Mouse (Mus musculus) ES-E14 (cell line): ENCODE measurements around the gene Sys1. TPM values are rescaled to one million over a fixed set of nuclear protein-coding genes. Genes with fewer than 3 reads are reported as not detected.

Experiments used
- DNase-seq: peaks from one replicate; pipeline ENCODE4 v3.0.0-alpha.2; 2013; ENCODE audit warnings: low read depth, low spot score
- H3K27ac ChIP-seq: 2 replicates; pipeline ENCODE4 v1.5.1; 2012; ENCODE audit warnings: low read depth, mild to moderate bottlenecking, low read length, moderate library complexity, mixed read lengths; ENCODE audit not compliant: poor library complexity, insufficient read depth, severe bottlenecking
- H3K36me3 ChIP-seq: 2 replicates; pipeline ENCODE4 v1.6.1; 2012; ENCODE audit warnings: mild to moderate bottlenecking, low read length, moderate library complexity, mixed read lengths; ENCODE audit not compliant: control insufficient read depth, poor library complexity, insufficient read depth, severe bottlenecking
- H3K4me1 ChIP-seq, 2 experiments: fragments of 150-350 bp in 1 of 2; sonication (generic) in 1 of 2; 2 replicates each; pipeline ENCODE4 v1.6.1; 2012; ENCODE audit warnings: low read length in 2 of 2, mild to moderate bottlenecking in 1 of 2, mixed read lengths in 1 of 2; ENCODE audit not compliant: control insufficient read depth in 2 of 2, insufficient read depth in 2 of 2, poor library complexity in 1 of 2
- H3K4me3 ChIP-seq, 2 experiments: fragments of 150-350 bp in 1 of 2; sonication (generic) in 1 of 2; 2 replicates each; pipeline ENCODE4 v1.5.1; 2012; ENCODE audit warnings: low read length in 2 of 2, low read depth in 1 of 2, mild to moderate bottlenecking in 1 of 2, mixed read lengths in 1 of 2; ENCODE audit not compliant: insufficient read depth in 1 of 2, poor library complexity in 1 of 2, severe bottlenecking in 1 of 2
- H3K9ac ChIP-seq: 2 replicates; pipeline ENCODE4 v1.6.1; 2012; ENCODE audit warnings: low read depth, mild to moderate bottlenecking, low read length, mixed read lengths; ENCODE audit not compliant: poor library complexity, insufficient read depth, severe bottlenecking
- H3K9me3 ChIP-seq: fragments of 150-350 bp; sonication (generic); 2 replicates; pipeline ENCODE4 v1.6.1; 2012; ENCODE audit warnings: low read depth, mild to moderate bottlenecking, low read length; ENCODE audit not compliant: control insufficient read depth, insufficient read depth
- CHD2 ChIP-seq: IDR thresholded peaks from 2 replicates; pipeline ENCODE4 v1.6.1; 2014; ENCODE audit warnings: mild to moderate bottlenecking, low read depth, low read length, inconsistent platforms
- HCFC1 ChIP-seq: IDR thresholded peaks from 2 replicates; pipeline ENCODE4 v1.6.1; 2012; ENCODE audit warnings: low read length, inconsistent platforms, borderline replicate concordance; ENCODE audit not compliant: insufficient read depth
- MAFK ChIP-seq: IDR thresholded peaks from 2 replicates; pipeline ENCODE4 v1.6.1; 2014; ENCODE audit warnings: mild to moderate bottlenecking, low read depth, low read length, inconsistent platforms; ENCODE audit not compliant: insufficient read depth
- ZC3H11A ChIP-seq: IDR thresholded peaks from 2 replicates; pipeline ENCODE4 v1.6.1; 2012; ENCODE audit warnings: low read depth, mild to moderate bottlenecking, inconsistent platforms, low read length, borderline replicate concordance
- ZNF384 ChIP-seq: IDR thresholded peaks from 2 replicates; pipeline ENCODE4 v1.6.1; 2012; ENCODE audit warnings: low read depth, low read length, inconsistent platforms
- in situ Hi-C, 2 experiments: fragments of 600-800 bp; cut with MboI; formaldehyde crosslinking; loops; one replicate each; pipeline ENCODE4 v1.15.1; 2025; ENCODE audit warnings: low sequenced_read_pairs in 2 of 2, inconsistent platforms in 1 of 2; ENCODE audit not compliant: unreplicated experiment in 2 of 2
- total RNA-seq: library from RNA; depleted of rRNA; stranded (reverse); fragments of 300-350 nt; gene quantifications from 2 replicates; pipeline ENCODE4 v1.2.3, GENCODE M21; 2012

Sys1 gene
- total RNA-seq, 1 experiment = 47.6 TPM

- H3K9me3 ChIP-seq = no peaks in the 10 kb centered on the region
- H3K4me3 ChIP-seq = no peak overlapping the region
- H3K36me3 ChIP-seq = peaks cover 5% of the 10 kb centered on the region
- DNase-seq = no peak
- no peak overlapping the region; the same call in 1 of the 2 replicates for H3K27ac ChIP-seq
- in situ Hi-C loops = no loop called here
- TF ChIP-seq HCFC1 (no peak), CHD2 (no peak), ZNF384 (no peak), MAFK (no peak), ZC3H11A (no peak)
- no peak overlapping the region for H3K9ac ChIP-seq
- peaks cover 3 to 29% of the 10 kb centered on the region in 2 experiments; a peak in 3 of 4 replicates for H3K4me1 ChIP-seq
Observed at GRCm38 (mm10) chr2:164510621-164511190, 53.9 kb downstream of the Sys1 start.

GRCm38 (mm10) chr2:164512121-164512909 is 55.6 kb downstream of the Sys1 start:
- Histone ChIP-seq H3K9me3 (no peaks in the 10 kb centered on the region), H3K9ac (no peak overlapping the region), H3K36me3 (peaks cover 5% of the 10 kb centered on the region), H3K4me3 (no peak overlapping the region), H3K27ac (no peak overlapping the region), H3K4me1 (peaks cover 0 to 23% of the 10 kb centered on the region in 2 experiments; a peak in 2 of 4 replicates)
- DNase-seq = no peak
- TF ChIP-seq CHD2 = no peak
- no peak for TF ChIP-seq HCFC1
- no peak for TF ChIP-seq MAFK
- TF ChIP-seq ZC3H11A = no peak
- TF ChIP-seq ZNF384 = no peak
- in situ Hi-C loops = no loop called here

GRCm38 (mm10) chr2:164513389-164513788 is 56.6 kb downstream of the Sys1 start:
- no peak for TF ChIP-seq MAFK
- no peak for TF ChIP-seq CHD2
- no peak for TF ChIP-seq ZNF384
- no peak for TF ChIP-seq HCFC1
- TF ChIP-seq ZC3H11A = no peak
- H3K9me3 ChIP-seq = no peaks in the 10 kb centered on the region
- no peak overlapping the region for H3K4me3 ChIP-seq
- H3K4me1 ChIP-seq = peaks cover 0 to 18% of the 10 kb centered on the region in 2 experiments; a peak in 1 of 4 replicates
- H3K27ac ChIP-seq = no peak overlapping the region
- H3K36me3 ChIP-seq = peaks cover 5% of the 10 kb centered on the region
- H3K9ac ChIP-seq = no peak overlapping the region
- in situ Hi-C loops = no loop called here
- no peak for DNase-seq

GRCm38 (mm10) chr2:164514916-164515315 is 58.2 kb downstream of the Sys1 start:
- Histone ChIP-seq H3K9ac (no peak overlapping the region), H3K4me3 (no peak overlapping the region), H3K9me3 (no peaks in the 10 kb centered on the region), H3K36me3 (no peaks in the 10 kb centered on the region), H3K27ac (no peak overlapping the region), H3K4me1 (peaks cover 0 to 14% of the 10 kb centered on the region in 2 experiments; a peak in 1 of 4 replicates)
- TF ChIP-seq HCFC1 = no peak
- no peak for TF ChIP-seq ZNF384
- TF ChIP-seq MAFK = no peak
- no peak for TF ChIP-seq ZC3H11A
- no peak for TF ChIP-seq CHD2
- DNase-seq = no peak
- in situ Hi-C loops = no loop called here
